Mouse (Mus musculus) erythroblast, embryonic 14.5 days (primary cell): ENCODE results near the gene Tcp11l1. TPM values are rescaled to one million over a fixed set of nuclear protein-coding genes. Genes with fewer than 3 reads are reported as not detected.

Experiments
- H3K27me3 ChIP-seq: 2 replicates; pipeline ENCODE4 v1.6.1; 2012; ENCODE audit warnings: inconsistent platforms; ENCODE audit not compliant: control insufficient read depth
- H3K36me3 ChIP-seq: 2 replicates; pipeline ENCODE4 v1.6.1; 2012; ENCODE audit warnings: mild to moderate bottlenecking, inconsistent platforms; ENCODE audit not compliant: control insufficient read depth
- H3K4me1 ChIP-seq: 2 replicates; pipeline ENCODE4 v1.6.1; 2012; ENCODE audit warnings: inconsistent platforms; ENCODE audit not compliant: control insufficient read depth
- H3K4me3 ChIP-seq: replicated peaks from 2 replicates; pipeline ENCODE3; 2012; ENCODE audit warnings: moderate library complexity, mild to moderate bottlenecking, inconsistent platforms
- H3K9me3 ChIP-seq: 2 replicates; pipeline ENCODE4 v1.6.1; 2012; ENCODE audit warnings: low read length, inconsistent platforms, mixed read lengths; ENCODE audit not compliant: control insufficient read depth
- GATA1 ChIP-seq: IDR thresholded peaks from 2 replicates; pipeline ENCODE4 v1.6.1; 2012; ENCODE audit warnings: low read length, inconsistent platforms, mixed read lengths
- TAL1 ChIP-seq: IDR thresholded peaks from 3 replicates; pipeline ENCODE4 v1.6.1; 2012; ENCODE audit warnings: low read length, inconsistent platforms, mixed read lengths
- polyA plus RNA-seq: library from polyadenylated mRNA; stranded (reverse); fragments of >175 nt; gene quantifications from 2 replicates; pipeline ENCODE4 v1.2.3, GENCODE M21; 2012

The Tcp11l1 gene
- polyA plus RNA-seq, 1 experiment = 0.07 TPM

DNA sequence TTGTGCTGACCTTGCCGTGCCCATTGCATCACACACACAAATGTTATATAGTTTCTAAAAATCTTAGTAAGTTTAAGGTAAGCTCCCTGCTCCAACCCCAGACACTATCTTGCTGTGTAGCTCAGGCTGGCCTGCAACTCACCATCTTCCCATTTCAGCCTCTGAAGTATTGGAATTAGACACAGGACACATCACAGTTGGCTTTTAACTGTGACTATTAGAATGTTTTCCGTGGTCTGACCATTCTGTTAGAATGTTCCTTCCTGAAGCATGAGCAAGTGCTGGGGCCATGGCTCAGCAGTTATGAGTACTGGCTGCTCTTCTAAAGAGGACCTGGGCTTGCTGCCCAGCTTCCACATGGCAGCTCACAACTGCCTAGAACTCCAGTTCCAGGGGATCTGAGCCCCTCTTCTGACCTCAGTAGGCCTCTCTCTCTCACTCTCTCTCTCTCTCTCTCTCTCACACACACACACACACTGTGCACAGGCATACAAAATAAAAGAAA lies 5.3 kb upstream of the Tcp11l1 start:
- no peak for TF ChIP-seq TAL1
- no peak for TF ChIP-seq GATA1
- no peaks in the 10 kb centered on the region for H3K36me3 ChIP-seq

GRCm38 (mm10) chr2:104716279-104716678 lies 4.3 kb upstream of the Tcp11l1 start, which contains the start of gene Pin1rt1:
TSS of gene Pin1rt1 (minus strand) at chr2:104716379.
- peaks cover 13% of the 10 kb centered on the region for H3K4me1 ChIP-seq

More for the DNA sequence above, 5.3 kb upstream of the Tcp11l1 start:
- Histone ChIP-seq H3K9me3 (no peaks in the 10 kb centered on the region), H3K4me1 (peaks cover 3% of the 10 kb centered on the region), H3K4me3 (no peak overlapping the region), H3K27me3 (peaks cover 9% of the 10 kb centered on the region)

DNA sequence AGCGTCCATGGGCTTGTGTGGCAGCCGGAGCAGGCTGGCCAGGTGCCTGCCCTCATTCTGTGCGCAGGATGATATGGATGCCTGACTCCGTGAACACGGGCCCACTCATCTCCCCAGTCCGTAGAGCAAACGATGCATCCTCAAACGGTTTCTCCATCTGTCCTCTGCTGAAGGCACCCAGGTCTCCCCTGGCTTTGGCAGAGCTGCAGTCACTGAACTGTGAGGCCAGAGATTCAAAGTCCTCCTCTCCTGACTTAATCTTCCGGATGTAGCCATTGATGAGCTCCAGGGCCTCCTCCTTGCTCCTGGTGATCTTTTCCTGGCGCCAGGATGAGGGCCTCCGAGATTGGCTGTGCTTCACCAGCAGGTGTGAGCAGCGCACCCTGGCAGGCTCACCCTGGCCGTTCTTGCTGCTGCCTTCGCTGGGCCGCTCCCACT lies 2.3 kb upstream of the Tcp11l1 start:
- TF ChIP-seq GATA1 (no peak), TAL1 (no peak)
- Histone ChIP-seq H3K9me3 (no peaks in the 10 kb centered on the region), H3K4me3 (no peak overlapping the region), H3K36me3 (no peaks in the 10 kb centered on the region), H3K27me3 (peaks cover 36% of the 10 kb centered on the region), H3K4me1 (peaks cover 14% of the 10 kb centered on the region)

More at GRCm38 (mm10) chr2:104716279-104716678, 4.3 kb upstream of the Tcp11l1 start, which contains the start of gene Pin1rt1:
- TF ChIP-seq TAL1 (no peak), GATA1 (no peak)
- H3K9me3 ChIP-seq = no peaks in the 10 kb centered on the region
- H3K4me3 ChIP-seq = no peak within 1 kb of the TSS
- H3K36me3 ChIP-seq = no peaks in the 10 kb centered on the region
- peaks cover 19% of the 10 kb centered on the region for H3K27me3 ChIP-seq

DNA sequence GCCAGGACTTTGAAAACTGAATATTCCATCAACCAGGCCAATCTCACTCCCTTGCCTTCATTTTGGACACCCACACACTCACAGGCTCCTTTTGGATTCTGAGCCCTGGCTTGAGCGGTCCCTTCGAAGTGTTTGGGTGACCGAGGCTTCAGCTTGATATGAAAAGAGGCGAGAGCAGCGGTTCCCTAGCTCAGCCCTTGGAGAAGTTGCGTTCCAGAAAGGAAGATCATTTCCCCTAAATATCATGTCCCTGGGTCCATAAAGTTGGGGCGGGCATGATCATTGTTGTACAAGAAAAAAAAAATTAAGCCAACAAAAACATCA lies 479 bp upstream of the Tcp11l1 start:
- no peaks in the 10 kb centered on the region for H3K9me3 ChIP-seq
- H3K36me3 ChIP-seq = no peaks in the 10 kb centered on the region
- peaks cover 36% of the 10 kb centered on the region for H3K27me3 ChIP-seq
- no peak for TF ChIP-seq GATA1
- TF ChIP-seq TAL1 = no peak
- peak overlapping the region; percentile 69 for H3K4me3 ChIP-seq
- H3K4me1 ChIP-seq = peaks cover 14% of the 10 kb centered on the region

DNA sequence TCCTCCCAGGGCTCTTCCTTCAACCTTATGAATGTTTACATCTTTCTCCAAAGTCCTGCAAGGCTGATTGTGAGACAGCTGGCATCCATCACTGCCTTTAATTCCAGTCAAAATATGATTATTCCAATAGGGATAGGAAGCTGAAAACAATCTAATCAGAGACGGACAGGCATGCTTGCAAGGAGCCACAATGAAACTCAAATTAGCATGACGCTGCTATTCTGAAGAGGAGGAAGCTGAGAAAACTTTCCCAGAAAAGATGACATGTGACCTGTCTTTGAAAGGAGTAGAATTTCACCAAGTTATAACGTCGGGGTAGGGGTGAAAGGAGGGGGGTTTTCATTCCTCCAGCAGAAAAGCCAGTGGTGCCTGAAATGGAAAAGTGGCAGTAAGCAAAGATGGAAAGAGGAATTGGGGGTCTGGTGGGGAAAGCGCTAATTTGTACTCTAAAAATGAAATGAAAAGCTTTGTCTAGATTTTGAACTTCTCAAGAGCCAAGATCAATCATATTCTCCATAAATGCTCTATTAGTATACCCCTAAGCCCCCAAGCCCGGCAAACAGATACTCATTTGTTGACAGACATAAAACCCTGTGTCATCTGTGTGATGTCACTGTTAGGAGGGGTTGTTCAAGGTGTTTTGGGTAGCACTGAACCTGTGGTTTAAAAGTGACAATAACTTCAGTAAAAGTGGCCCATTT lies 1.1 kb downstream of the Tcp11l1 start:
- Histone ChIP-seq H3K4me1 (peaks cover 14% of the 10 kb centered on the region), H3K4me3 (no peak overlapping the region), H3K36me3 (no peaks in the 10 kb centered on the region), H3K9me3 (no peaks in the 10 kb centered on the region), H3K27me3 (peaks cover 36% of the 10 kb centered on the region)
- no peak for TF ChIP-seq GATA1

DNA sequence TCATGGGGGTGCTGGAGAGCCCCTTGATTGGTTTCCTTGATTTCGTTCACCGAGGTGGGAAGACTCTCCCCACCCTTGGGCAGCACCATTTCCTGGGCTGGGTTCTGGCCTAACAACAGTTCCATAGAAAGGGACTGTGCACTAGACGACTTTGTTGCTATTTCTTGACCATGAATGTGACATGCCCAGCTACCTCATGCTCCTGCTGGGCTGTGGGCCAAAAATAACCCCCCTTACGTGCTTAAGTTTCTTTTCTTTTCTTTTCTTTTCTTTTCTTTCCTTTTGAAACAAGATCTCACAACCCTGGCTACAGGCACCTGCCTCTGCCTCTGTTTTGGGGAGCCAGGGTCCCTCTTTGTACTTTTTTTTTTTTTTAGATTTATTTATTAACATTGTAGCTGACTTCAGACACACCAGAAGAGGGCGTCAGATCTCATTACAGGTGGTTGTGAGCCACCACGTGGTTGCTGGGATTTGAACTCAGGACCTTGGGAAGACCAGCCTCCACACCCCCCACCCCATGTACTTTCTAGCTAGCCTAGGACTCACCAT lies 2.1 kb downstream of the Tcp11l1 start:
- H3K27me3 ChIP-seq = peaks cover 36% of the 10 kb centered on the region
- no peaks in the 10 kb centered on the region for H3K9me3 ChIP-seq
- TF ChIP-seq GATA1 = no peak
- no peak for TF ChIP-seq TAL1
- no peaks in the 10 kb centered on the region for H3K36me3 ChIP-seq
- H3K4me3 ChIP-seq = no peak overlapping the region
- peaks cover 14% of the 10 kb centered on the region for H3K4me1 ChIP-seq

DNA sequence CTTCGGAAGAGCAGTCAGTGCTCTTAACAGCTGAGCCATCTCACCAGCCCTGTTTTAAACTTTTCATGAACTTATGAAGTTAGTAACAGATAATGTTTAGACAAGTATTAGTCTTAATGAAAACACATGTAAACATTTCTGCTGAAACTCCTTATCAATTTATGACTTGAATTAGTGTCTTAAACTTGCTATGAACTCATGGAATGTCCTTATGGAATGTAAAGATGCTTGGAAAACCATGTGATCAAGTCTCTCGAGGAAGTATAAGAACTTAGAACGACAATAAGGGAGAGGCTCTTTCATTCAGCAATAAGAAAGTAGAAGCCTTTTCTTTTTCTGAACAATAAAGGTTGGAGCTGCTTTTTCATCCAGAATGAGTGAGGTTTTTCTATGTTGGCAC lies 7.6 kb downstream of the Tcp11l1 start:
- TF ChIP-seq GATA1 (no peak), TAL1 (no peak)
- Histone ChIP-seq H3K36me3 (no peaks in the 10 kb centered on the region), H3K27me3 (no peaks in the 10 kb centered on the region; the same call in none of the 2 replicates), H3K9me3 (no peaks in the 10 kb centered on the region), H3K4me1 (no peaks in the 10 kb centered on the region), H3K4me3 (no peak overlapping the region)

DNA sequence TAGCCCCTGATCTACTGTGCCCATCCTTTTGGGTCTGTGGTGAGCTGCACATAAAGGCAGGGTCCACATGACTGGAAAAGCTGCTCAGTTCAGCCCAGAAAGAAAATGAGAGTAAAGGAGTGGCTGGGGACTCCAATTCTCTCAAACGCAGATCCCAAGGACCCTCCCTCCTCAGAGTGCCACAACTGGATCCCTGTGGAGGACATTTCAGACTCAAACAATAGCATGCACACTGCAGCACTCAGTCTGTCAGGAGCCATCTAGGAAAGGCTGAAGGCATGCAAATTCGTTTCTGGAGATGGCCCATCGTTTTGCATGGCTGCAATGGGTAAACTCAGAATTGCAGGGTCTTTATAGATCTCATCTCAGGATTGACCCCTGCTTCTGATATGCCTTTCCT lies 8.8 kb downstream of the Tcp11l1 start:
- no peak for TF ChIP-seq GATA1
- Histone ChIP-seq H3K36me3 (no peaks in the 10 kb centered on the region), H3K4me3 (no peak overlapping the region), H3K27me3 (no peaks in the 10 kb centered on the region), H3K9me3 (no peaks in the 10 kb centered on the region), H3K4me1 (no peaks in the 10 kb centered on the region)

GRCm38 (mm10) chr2:104699659-104700058 lies 12.3 kb downstream of the Tcp11l1 start:
- no peaks in the 10 kb centered on the region for H3K27me3 ChIP-seq
- TF ChIP-seq TAL1 = no peak
- no peak for TF ChIP-seq GATA1

GRCm38 (mm10) chr2:104692551-104692950 lies 19.4 kb downstream of the Tcp11l1 start:
- TF ChIP-seq TAL1 (no peak), GATA1 (no peak)
- no peaks in the 10 kb centered on the region for H3K36me3 ChIP-seq
- no peaks in the 10 kb centered on the region for H3K4me1 ChIP-seq
- H3K9me3 ChIP-seq = no peaks in the 10 kb centered on the region
- H3K27me3 ChIP-seq = no peaks in the 10 kb centered on the region
- no peak overlapping the region for H3K4me3 ChIP-seq

More at GRCm38 (mm10) chr2:104699659-104700058, 12.3 kb downstream of the Tcp11l1 start:
- H3K9me3 ChIP-seq = no peaks in the 10 kb centered on the region
- H3K4me3 ChIP-seq = no peak overlapping the region
- H3K4me1 ChIP-seq = no peaks in the 10 kb centered on the region
- H3K36me3 ChIP-seq = no peaks in the 10 kb centered on the region
